Mouse (Mus musculus): ENCODE data around the gene Hspa5. TPM values are rescaled to one million over a fixed set of nuclear protein-coding genes. Genes with fewer than 3 reads are reported as not detected.

Hspa5 gene
- polyA plus RNA-seq, 1 experiment from 2014 or later = 931 TPM

Other genes starting within 250 kb of the Hspa5 start
- 112 and 125 TPM in 2 replicates for gene Gapvd1, start 16.7 kb upstream of the Hspa5 start, polyA plus RNA-seq (2014; fragmentation: Nextera tagmentation; extraction: Ambion mirVana)
- 27.6 and 34.2 TPM in 2 replicates for gene Rabepk, start 27.9 kb downstream of the Hspa5 start, polyA plus RNA-seq (2014; fragmentation: Nextera tagmentation; extraction: Ambion mirVana)
- 64.8 and 67.5 TPM in 2 replicates for gene Fbxw2, start 54.3 kb downstream of the Hspa5 start, polyA plus RNA-seq (2014; fragmentation: Nextera tagmentation; extraction: Ambion mirVana)
- gene Gm34653, start 61.0 kb downstream of the Hspa5 start, polyA plus RNA-seq (2014; fragmentation: Nextera tagmentation; extraction: Ambion mirVana) = not detected in 2 replicates
- gene Cutal, start 102.4 kb downstream of the Hspa5 start, polyA plus RNA-seq (2014; fragmentation: Nextera tagmentation; extraction: Ambion mirVana) = not detected in 2 replicates
- 130 and 133 TPM in 2 replicates for gene Psmd5, start 103.0 kb downstream of the Hspa5 start, polyA plus RNA-seq (2014; fragmentation: Nextera tagmentation; extraction: Ambion mirVana)
- gene Phf19, start 142.1 kb downstream of the Hspa5 start, polyA plus RNA-seq (2014; fragmentation: Nextera tagmentation; extraction: Ambion mirVana) = 1.9 and 2.1 TPM in 2 replicates
- 0.23 TPM in 1 of 2 replicates, not detected in the other for gene Traf1, start 189.8 kb downstream of the Hspa5 start, polyA plus RNA-seq (2014; fragmentation: Nextera tagmentation; extraction: Ambion mirVana)

All from neural tube, embryonic 11.5 days (tissue).